Mouse (Mus musculus): ENCODE results near the gene Prkce.
A peak's percentile ranks its signal among the peaks of the same experiment; 100 is the strongest.

Gene Prkce

GRCm38 (mm10) chr17:86167320-86168230, at the start of gene Prkce:
Gene Prkce, plus strand, starts transcription at chr17:86167785.
- peak; percentile 81 for DNase-seq (ENCODE audit: low read depth, low spot score)

- no peak for DNase-seq (ENCODE audit: low read depth, low spot score)
Measured at GRCm38 (mm10) chr17:86123146-86123545, 44.4 kb upstream of the Prkce start.

GRCm38 (mm10) chr17:86125908-86126307, 41.7 kb upstream of the Prkce start:
- DNase-seq (ENCODE audit: low read depth, low spot score), result no peak

- DNase-seq (ENCODE audit: low read depth, low spot score), result no peak
Measured at GRCm38 (mm10) chr17:86128198-86128597, 39.4 kb upstream of the Prkce start.

- DNase-seq (ENCODE audit: low read depth, low spot score), result no peak
Measured at GRCm38 (mm10) chr17:86132534-86132933, 35.1 kb upstream of the Prkce start.

GRCm38 (mm10) chr17:86134461-86134860, 33.1 kb upstream of the Prkce start:
- no peak for DNase-seq (ENCODE audit: low read depth, low spot score)

- no peak for DNase-seq (ENCODE audit: low read depth, low spot score)
Measured at GRCm38 (mm10) chr17:86135835-86136234, 31.8 kb upstream of the Prkce start.

GRCm38 (mm10) chr17:86144537-86145078, 23.0 kb upstream of the Prkce start:
- no peak for DNase-seq (ENCODE audit: low read depth, low spot score)

- DNase-seq (ENCODE audit: low read depth, low spot score), result peak; percentile 85
Measured at GRCm38 (mm10) chr17:86145079-86145951, 22.3 kb upstream of the Prkce start, which contains the start of gene Srbd1. Gene Srbd1, minus strand, starts transcription at chr17:86145175.

GRCm38 (mm10) chr17:86149726-86150125, 17.9 kb upstream of the Prkce start:
- DNase-seq (ENCODE audit: low read depth, low spot score), result no peak

GRCm38 (mm10) chr17:86150867-86151348, 16.7 kb upstream of the Prkce start:
- DNase-seq (ENCODE audit: low read depth, low spot score), result peak; percentile 97

GRCm38 (mm10) chr17:86156999-86157398, 10.6 kb upstream of the Prkce start:
- no peak for DNase-seq (ENCODE audit: low read depth, low spot score)

- no peak for DNase-seq (ENCODE audit: low read depth, low spot score)
Measured at GRCm38 (mm10) chr17:86162672-86163071, 4.9 kb upstream of the Prkce start.

- DNase-seq (ENCODE audit: low read depth, low spot score), result no peak
Measured at GRCm38 (mm10) chr17:86164416-86164815, 3.2 kb upstream of the Prkce start.

GRCm38 (mm10) chr17:86166051-86166566, 1.5 kb upstream of the Prkce start:
- DNase-seq (ENCODE audit: low read depth, low spot score), result no peak

- no peak for DNase-seq (ENCODE audit: low read depth, low spot score)
Measured at GRCm38 (mm10) chr17:86166567-86167319, 842 bp upstream of the Prkce start.

- DNase-seq (ENCODE audit: low read depth, low spot score), result no peak
Measured at GRCm38 (mm10) chr17:86168231-86168981, 821 bp downstream of the Prkce start.

- DNase-seq (ENCODE audit: low read depth, low spot score), result no peak
Measured at GRCm38 (mm10) chr17:86169092-86169491, 1.5 kb downstream of the Prkce start.

- DNase-seq (ENCODE audit: low read depth, low spot score), result no peak
Measured at GRCm38 (mm10) chr17:86170164-86170958, 2.8 kb downstream of the Prkce start.

Data from telencephalon, adult 2 months (tissue).